Mouse (Mus musculus) kidney, adult 2 months (tissue): ENCODE measurements around the gene Marveld1. TPM values are rescaled to one million over a fixed set of nuclear protein-coding genes. Genes with fewer than 3 reads are reported as not detected.

Source experiments
- DNase-seq: peaks from one replicate; pipeline ENCODE4 v3.0.0; 2021
- H3K27ac ChIP-seq: fragments of 200-500 bp; 2 replicates; pipeline ENCODE4 v1.5.1; 2012; ENCODE audit warnings: low read depth, low read length, control low read depth, inconsistent platforms; ENCODE audit not compliant: insufficient read depth
- H3K27me3 ChIP-seq: fragments of 200-500 bp; replicated peaks from 2 replicates; pipeline ENCODE4 v1.6.1; 2012; ENCODE audit warnings: mild to moderate bottlenecking, moderate library complexity, low read length, inconsistent platforms; ENCODE audit not compliant: control insufficient read depth, insufficient read depth
- H3K36me3 ChIP-seq: fragments of 200-500 bp; 2 replicates; pipeline ENCODE4 v1.6.1; 2012; ENCODE audit warnings: mild to moderate bottlenecking, moderate library complexity, low read length, inconsistent platforms; ENCODE audit not compliant: control insufficient read depth, insufficient read depth
- H3K4me1 ChIP-seq: fragments of 200-500 bp; 2 replicates; pipeline ENCODE4 v1.6.1; 2011; ENCODE audit warnings: low read length; ENCODE audit not compliant: control insufficient read depth, insufficient read depth
- H3K4me3 ChIP-seq: fragments of 200-500 bp; 2 replicates; pipeline ENCODE4 v1.5.1; 2011; ENCODE audit warnings: mild to moderate bottlenecking, low read depth, low read length, control low read depth; ENCODE audit not compliant: insufficient read depth
- CTCF ChIP-seq: fragments of 200-500 bp; conservative IDR thresholded peaks from 2 replicates; pipeline ENCODE4 v1.5.1; 2011; ENCODE audit warnings: low read depth, mild to moderate bottlenecking, control low read depth, low read length, moderate library complexity, mixed read lengths; ENCODE audit not compliant: insufficient read depth, insufficient read length
- POLR2A ChIP-seq: fragments of 200-500 bp; IDR thresholded peaks from one replicate; pipeline ENCODE4 v1.6.1; 2011; ENCODE audit warnings: low read depth, low read length, control low read depth
- WGBS: fragments of 180-500 bp; shearing (Covaris S2); methylation state at CpG from one replicate; pipeline ENCODE4 v1.1.7; 2018; 5-methylcytosine and 5-hydroxymethylcytosine counted together
- polyA plus RNA-seq: library from polyadenylated mRNA; depleted of rRNA; stranded (reverse); fragments of >200 nt; gene quantifications from 2 replicates; pipeline ENCODE4 v1.2.3, GENCODE M21; 2012; rRNA removed

Gene Marveld1
- polyA plus RNA-seq, 1 experiment, result 44.6 TPM

GRCm38 (mm10) chr19:42196378-42196777 lies 49.2 kb downstream of the Marveld1 start:
- H3K27ac ChIP-seq, result no peak overlapping the region

GRCm38 (mm10) chr19:42197066-42197465 lies 49.9 kb downstream of the Marveld1 start:
- 65% methylated on average over 4 of the region's 4 CpGs for WGBS

More at GRCm38 (mm10) chr19:42196378-42196777, 49.2 kb downstream of the Marveld1 start:
- Histone ChIP-seq H3K4me3 (no peak overlapping the region), H3K27me3 (no peaks in the 10 kb centered on the region), H3K4me1 (no peaks in the 10 kb centered on the region), H3K36me3 (no peaks in the 10 kb centered on the region)
- 33% methylated on average over 4 of the region's 4 CpGs for WGBS
- TF ChIP-seq CTCF, result no peak
- no peak for TF ChIP-seq POLR2A
- peak; percentile 40 for DNase-seq

GRCm38 (mm10) chr19:42198026-42198425 lies 50.8 kb downstream of the Marveld1 start:
- H3K4me3 ChIP-seq, result no peak overlapping the region
- H3K27me3 ChIP-seq, result 0 out of 2 replicates have a peak, but pooled peaks cover 2% of the 10 kb centered on the region
- 34% methylated on average over 11 of the region's 11 CpGs for WGBS
- TF ChIP-seq CTCF (no peak), POLR2A (no peak)
- no peaks in the 10 kb centered on the region for H3K36me3 ChIP-seq
- no peak overlapping the region for H3K27ac ChIP-seq
- no peaks in the 10 kb centered on the region for H3K4me1 ChIP-seq
- DNase-seq, result no peak

More at GRCm38 (mm10) chr19:42197066-42197465, 49.9 kb downstream of the Marveld1 start:
- 0 out of 2 replicates have a peak, but pooled peaks have one; percentile 5 for TF ChIP-seq CTCF
- TF ChIP-seq POLR2A, result no peak
- Histone ChIP-seq H3K27ac (no peak overlapping the region), H3K27me3 (0 out of 2 replicates have a peak, but pooled peaks cover 2% of the 10 kb centered on the region), H3K4me1 (no peaks in the 10 kb centered on the region), H3K36me3 (no peaks in the 10 kb centered on the region), H3K4me3 (no peak overlapping the region)
- no peak for DNase-seq

Other genes with a start within 250 kb of the Marveld1 start
- 493 and 500 TPM in 2 replicates for gene Pgam1, start 235.5 kb upstream of the Marveld1 start, polyA plus RNA-seq
- 11.8 and 15.2 TPM in 2 replicates for gene Exosc1, start 214.0 kb upstream of the Marveld1 start, polyA plus RNA-seq
- gene Zdhhc16, start 213.9 kb upstream of the Marveld1 start, polyA plus RNA-seq, result 74.2 and 78.7 TPM in 2 replicates
- gene Mms19, start 166.2 kb upstream of the Marveld1 start, polyA plus RNA-seq, result 54.9 and 56.1 TPM in 2 replicates
- 23.0 and 28.2 TPM in 2 replicates for gene Ubtd1, start 165.6 kb upstream of the Marveld1 start, polyA plus RNA-seq
- 0.14 and 2.2 TPM in 2 replicates for gene Ankrd2, start 111.4 kb upstream of the Marveld1 start, polyA plus RNA-seq
- gene Hoga1, start 101.8 kb upstream of the Marveld1 start, polyA plus RNA-seq, result 167 and 177 TPM in 2 replicates
- gene 4933411K16Rik, start 95.2 kb upstream of the Marveld1 start, polyA plus RNA-seq, result 3.6 and 5.1 TPM in 2 replicates
- gene Morn4, start 61.0 kb upstream of the Marveld1 start, polyA plus RNA-seq, result 25.9 and 26.3 TPM in 2 replicates
- gene Pi4k2a, start 56.9 kb upstream of the Marveld1 start, polyA plus RNA-seq, result 41.7 and 45.4 TPM in 2 replicates
- gene Avpi1, start 18.3 kb upstream of the Marveld1 start, polyA plus RNA-seq, result 17.5 and 19.5 TPM in 2 replicates
- 30.7 and 32.6 TPM in 2 replicates for gene Zfyve27, start 16.6 kb downstream of the Marveld1 start, polyA plus RNA-seq
- gene Sfrp5, start 54.9 kb downstream of the Marveld1 start, polyA plus RNA-seq, result 3.6 and 4.8 TPM in 2 replicates
- gene Golga7b, start 100.2 kb downstream of the Marveld1 start, polyA plus RNA-seq, result 0.14 and 0.20 TPM in 2 replicates